Mouse (Mus musculus) erythroblast, embryonic 14.5 days (primary cell): ENCODE results near the gene Prpf6. TPM values are rescaled to one million over a fixed set of nuclear protein-coding genes. Genes with fewer than 3 reads are reported as not detected.

Experiments
- H3K27me3 ChIP-seq: 2 replicates; pipeline ENCODE4 v1.6.1; 2012; ENCODE audit warnings: inconsistent platforms; ENCODE audit not compliant: control insufficient read depth
- H3K36me3 ChIP-seq: 2 replicates; pipeline ENCODE4 v1.6.1; 2012; ENCODE audit warnings: mild to moderate bottlenecking, inconsistent platforms; ENCODE audit not compliant: control insufficient read depth
- H3K4me1 ChIP-seq: 2 replicates; pipeline ENCODE4 v1.6.1; 2012; ENCODE audit warnings: inconsistent platforms; ENCODE audit not compliant: control insufficient read depth
- H3K4me3 ChIP-seq: replicated peaks from 2 replicates; pipeline ENCODE3; 2012; ENCODE audit warnings: moderate library complexity, mild to moderate bottlenecking, inconsistent platforms
- H3K9me3 ChIP-seq: 2 replicates; pipeline ENCODE4 v1.6.1; 2012; ENCODE audit warnings: low read length, inconsistent platforms, mixed read lengths; ENCODE audit not compliant: control insufficient read depth
- GATA1 ChIP-seq: IDR thresholded peaks from 2 replicates; pipeline ENCODE4 v1.6.1; 2012; ENCODE audit warnings: low read length, inconsistent platforms, mixed read lengths
- TAL1 ChIP-seq: IDR thresholded peaks from 3 replicates; pipeline ENCODE4 v1.6.1; 2012; ENCODE audit warnings: low read length, inconsistent platforms, mixed read lengths
- polyA plus RNA-seq: library from polyadenylated mRNA; stranded (reverse); fragments of >175 nt; gene quantifications from 2 replicates; pipeline ENCODE4 v1.2.3, GENCODE M21; 2012

Gene Prpf6
- polyA plus RNA-seq, 1 experiment: 1.4 TPM

DNA sequence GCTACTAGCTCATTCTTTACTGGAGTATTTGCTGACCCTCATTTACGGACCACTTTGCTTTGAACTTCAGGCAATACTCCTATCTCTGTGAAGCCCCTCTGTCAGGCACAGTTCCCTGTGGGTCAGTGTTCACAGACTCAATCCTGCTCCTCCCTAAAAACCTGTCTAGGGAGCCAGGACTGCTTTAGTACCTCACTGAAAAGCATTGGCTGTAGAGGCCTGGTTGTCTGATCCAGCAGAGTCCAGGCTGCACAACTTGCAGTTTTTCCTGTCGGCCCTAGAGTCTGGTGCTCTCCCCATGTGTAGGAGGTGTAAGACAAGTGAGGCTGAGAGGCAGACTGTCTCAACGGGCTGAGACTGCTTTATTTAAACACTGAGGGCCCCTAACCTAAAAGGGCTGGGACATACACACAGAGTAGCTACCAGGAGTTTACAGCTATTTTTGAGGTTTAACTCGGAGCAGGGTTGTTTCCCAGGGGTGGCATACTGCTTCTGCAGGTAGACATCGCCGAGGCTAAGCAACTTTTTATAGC is 8.6 kb downstream of the Prpf6 start:
- H3K9me3 ChIP-seq: no peaks in the 10 kb centered on the region; the same call in 1 of the 2 replicates
- no peaks in the 10 kb centered on the region; the same call in none of the 2 replicates for H3K36me3 ChIP-seq
- TF ChIP-seq GATA1 (no peak), TAL1 (no peak)
- H3K4me1 ChIP-seq: peaks cover 57% of the 10 kb centered on the region
- H3K27me3 ChIP-seq: peaks cover 36% of the 10 kb centered on the region
- H3K4me3 ChIP-seq: peak overlapping the region; percentile 84

DNA sequence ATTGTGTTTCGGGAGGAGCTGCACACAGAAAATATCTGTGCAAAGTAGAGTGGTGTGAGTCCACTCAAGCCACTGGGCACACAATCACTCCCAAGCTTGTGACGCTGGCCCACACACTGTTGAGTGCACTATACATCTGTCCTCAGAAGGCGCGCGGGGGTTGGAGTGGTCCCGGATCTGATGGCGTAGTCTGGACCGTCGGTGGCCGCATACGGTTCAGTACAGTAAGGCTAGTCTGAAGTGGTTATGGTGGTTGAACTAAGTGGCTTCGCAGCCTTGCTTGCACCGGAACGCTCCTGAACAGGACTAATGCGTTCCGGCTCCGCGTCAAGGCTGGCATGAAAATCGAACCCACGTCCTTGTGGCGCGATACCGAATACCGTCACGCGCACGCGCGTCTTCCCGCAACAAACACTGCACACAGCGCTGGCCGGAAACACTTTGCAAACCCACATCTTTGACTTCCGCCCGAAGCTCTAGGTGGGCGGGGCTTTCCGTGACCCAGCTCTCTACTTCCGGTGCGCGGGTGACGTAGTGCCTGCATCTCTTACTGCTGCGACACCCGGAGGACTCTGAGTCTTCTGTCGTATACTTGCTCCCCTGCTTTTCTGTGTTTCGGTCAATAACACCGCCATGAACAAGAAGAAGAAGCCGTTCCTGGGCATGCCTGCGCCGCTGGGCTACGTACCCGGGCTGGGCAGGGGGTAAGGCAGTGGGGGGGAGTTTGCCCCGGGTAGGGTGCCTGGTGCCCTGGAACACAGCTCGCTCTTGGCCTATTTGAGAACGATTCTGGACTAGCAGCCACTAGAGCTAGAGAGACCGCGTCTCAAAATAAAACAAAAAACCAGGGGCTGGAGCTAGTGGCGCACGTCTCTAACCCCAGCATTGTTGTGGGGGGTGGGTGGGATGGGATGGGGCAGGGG is 9.4 kb downstream of the Prpf6 start:
- Histone ChIP-seq H3K4me1 (peaks cover 57% of the 10 kb centered on the region), H3K9me3 (no peaks in the 10 kb centered on the region; the same call in 1 of the 2 replicates), H3K27me3 (peaks cover 36% of the 10 kb centered on the region), H3K4me3 (peak overlapping the region; percentile 84), H3K36me3 (peaks cover 4% of the 10 kb centered on the region)
- no peak for TF ChIP-seq GATA1
- no peak for TF ChIP-seq TAL1

GRCm38 (mm10) chr2:181601751-181602145 is 10.1 kb downstream of the Prpf6 start:
- no peaks in the 10 kb centered on the region; the same call in 1 of the 2 replicates for H3K9me3 ChIP-seq
- peaks cover 33% of the 10 kb centered on the region for H3K27me3 ChIP-seq
- H3K4me3 ChIP-seq: peak overlapping the region; percentile 84
- peaks cover 4% of the 10 kb centered on the region for H3K36me3 ChIP-seq
- TF ChIP-seq TAL1 (no peak), GATA1 (no peak)
- H3K4me1 ChIP-seq: peaks cover 57% of the 10 kb centered on the region

DNA sequence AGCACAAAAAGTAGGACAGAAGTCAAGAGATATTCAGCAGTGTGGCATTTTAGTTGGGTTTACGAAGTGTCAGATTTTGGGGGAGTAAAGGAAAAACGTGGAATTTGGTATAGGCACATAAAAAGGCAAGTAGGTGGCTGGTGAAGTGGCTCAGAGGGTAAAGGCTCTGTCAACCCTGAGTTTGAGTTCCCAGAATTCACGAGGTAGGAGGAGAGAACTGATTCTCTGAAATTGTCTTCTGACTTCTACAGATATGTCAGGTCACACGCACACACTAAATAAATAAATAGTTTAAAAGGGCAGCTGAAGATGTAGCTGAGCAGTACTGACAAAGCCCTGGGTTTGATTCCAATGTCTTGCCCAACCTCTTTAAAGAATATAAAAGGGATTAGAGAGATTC is 10.7 kb downstream of the Prpf6 start:
- H3K36me3 ChIP-seq: peaks cover 4% of the 10 kb centered on the region
- TF ChIP-seq GATA1: no peak
- no peak for TF ChIP-seq TAL1
- H3K9me3 ChIP-seq: no peaks in the 10 kb centered on the region; the same call in 1 of the 2 replicates
- H3K27me3 ChIP-seq: peaks cover 28% of the 10 kb centered on the region
- H3K4me1 ChIP-seq: peaks cover 53% of the 10 kb centered on the region
- H3K4me3 ChIP-seq: peak overlapping the region; percentile 84

- Histone ChIP-seq H3K27me3 (no peaks in the 10 kb centered on the region), H3K4me1 (no peaks in the 10 kb centered on the region), H3K4me3 (no peak overlapping the region), H3K36me3 (peaks cover 71% of the 10 kb centered on the region), H3K9me3 (no peaks in the 10 kb centered on the region)
- TF ChIP-seq TAL1 (no peak), GATA1 (no peak)
Observed at GRCm38 (mm10) chr2:181618761-181619495, 27.3 kb downstream of the Prpf6 start.

GRCm38 (mm10) chr2:181623401-181623800 is 31.7 kb downstream of the Prpf6 start:
- TF ChIP-seq TAL1: no peak
- TF ChIP-seq GATA1: no peak
- Histone ChIP-seq H3K4me3 (no peak overlapping the region), H3K9me3 (no peaks in the 10 kb centered on the region), H3K36me3 (peaks cover 66% of the 10 kb centered on the region), H3K27me3 (no peaks in the 10 kb centered on the region), H3K4me1 (peaks cover 3% of the 10 kb centered on the region; the same call in 1 of the 2 replicates)

DNA sequence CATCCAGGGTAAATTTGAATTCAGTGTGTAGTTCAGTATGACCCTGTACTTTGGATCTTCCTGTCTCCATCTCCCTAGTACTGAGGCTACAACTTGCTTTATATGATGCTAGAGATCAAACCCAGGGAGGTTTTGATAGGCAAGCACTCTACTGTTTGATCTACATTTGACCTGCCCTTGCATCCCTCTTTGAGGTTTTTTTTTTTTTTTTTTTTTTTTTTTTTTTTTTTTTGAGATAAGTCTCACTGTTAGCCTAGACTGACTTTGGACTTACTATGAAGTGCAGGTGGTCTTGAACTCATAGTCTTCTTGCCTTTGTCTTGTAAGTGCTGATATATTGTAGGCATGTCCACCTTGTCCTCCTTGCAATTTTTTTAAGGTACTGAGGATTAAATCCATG is 36.8 kb downstream of the Prpf6 start:
- TF ChIP-seq GATA1: no peak
- no peak for TF ChIP-seq TAL1
- Histone ChIP-seq H3K27me3 (no peaks in the 10 kb centered on the region), H3K4me1 (peaks cover 3% of the 10 kb centered on the region; the same call in 1 of the 2 replicates), H3K9me3 (no peaks in the 10 kb centered on the region), H3K36me3 (peaks cover 65% of the 10 kb centered on the region), H3K4me3 (no peak overlapping the region)

- Histone ChIP-seq H3K27me3 (no peaks in the 10 kb centered on the region), H3K4me1 (no peaks in the 10 kb centered on the region), H3K9me3 (no peaks in the 10 kb centered on the region), H3K4me3 (no peak overlapping the region), H3K36me3 (peaks cover 78% of the 10 kb centered on the region)
- TF ChIP-seq TAL1: no peak
Observed at GRCm38 (mm10) chr2:181632624-181633023, 41.0 kb downstream of the Prpf6 start.

- Histone ChIP-seq H3K27me3 (no peaks in the 10 kb centered on the region), H3K4me3 (no peak overlapping the region), H3K36me3 (peaks cover 87% of the 10 kb centered on the region), H3K4me1 (peaks cover 3% of the 10 kb centered on the region), H3K9me3 (no peaks in the 10 kb centered on the region)
- TF ChIP-seq GATA1 (no peak), TAL1 (no peak)
Observed at GRCm38 (mm10) chr2:181635865-181636264, 44.2 kb downstream of the Prpf6 start.
